Mouse (Mus musculus) neural tube, embryonic 11.5 days (tissue): ENCODE results near the gene Plekhh1. TPM values are rescaled to one million over a fixed set of nuclear protein-coding genes. Genes with fewer than 3 reads are reported as not detected.

Experiments used
- ATAC-seq: fragments of 200-750 bp; cut with Nextera tagmentation; 2 replicates; pipeline ENCODE4 v1.8.0; 2017; ENCODE audit warnings: moderate number of reproducible peaks, mild to moderate bottlenecking, moderate TSS enrichment, moderate library complexity; ENCODE audit not compliant: insufficient read depth, low FRiP score, low TSS enrichment
- DNase-seq: peaks from one replicate; pipeline ENCODE4 v3.0.0-alpha.2; 2015; ENCODE audit warnings: low spot score
- H3K27ac ChIP-seq: fragments of 300-500 bp; sonication (generic); 2 replicates; pipeline ENCODE4 v1.5.1; 2014; ENCODE audit warnings: low read depth, mild to moderate bottlenecking, low read length
- H3K27me3 ChIP-seq: fragments of 300-500 bp; sonication (generic); 2 replicates; pipeline ENCODE4 v1.6.1; 2014; ENCODE audit warnings: mild to moderate bottlenecking, low read length, mixed read lengths; ENCODE audit not compliant: control insufficient read depth, insufficient read depth
- H3K36me3 ChIP-seq: fragments of 300-500 bp; sonication (generic); 2 replicates; pipeline ENCODE4 v1.6.1; 2014; ENCODE audit warnings: mild to moderate bottlenecking, low read length, moderate library complexity, mixed read lengths; ENCODE audit not compliant: control insufficient read depth, insufficient read depth
- H3K4me1 ChIP-seq: fragments of 300-500 bp; sonication (generic); 2 replicates; pipeline ENCODE4 v1.6.1; 2014; ENCODE audit warnings: low read length, mixed read lengths; ENCODE audit not compliant: control insufficient read depth, insufficient read depth
- H3K4me2 ChIP-seq: fragments of 300-500 bp; sonication (generic); 2 replicates; pipeline ENCODE4 v1.6.1; 2014; ENCODE audit warnings: low read depth, mild to moderate bottlenecking, moderate library complexity
- H3K4me3 ChIP-seq: fragments of 300-500 bp; sonication (generic); 2 replicates; pipeline ENCODE4 v1.5.1; 2014; ENCODE audit warnings: low read depth, low read length
- H3K9ac ChIP-seq: fragments of 300-500 bp; sonication (generic); 2 replicates; pipeline ENCODE4 v1.6.1; 2014; ENCODE audit warnings: mild to moderate bottlenecking, low read length
- H3K9me3 ChIP-seq: fragments of 300-500 bp; sonication (generic); 2 replicates; pipeline ENCODE4 v1.6.1; 2016; ENCODE audit warnings: low read length; ENCODE audit not compliant: control insufficient read depth
- WGBS: fragments of 180-500 bp; shearing (Covaris S2); extraction: QIAGEN DNeasy Blood & Tissue Kit; methylation state at CpG from one replicate; pipeline ENCODE4 v1.1.7; 2014; 5-methylcytosine and 5-hydroxymethylcytosine counted together
- polyA plus RNA-seq: library from polyadenylated mRNA; unstranded; fragments of >200 nt; fragmentation: Nextera tagmentation; extraction: Ambion mirVana; gene quantifications from 2 replicates; pipeline ENCODE4 v1.2.1, GENCODE M21; 2014

Plekhh1 gene
- polyA plus RNA-seq, 1 experiment from 2014 or later, result 7.4 TPM

- Histone ChIP-seq H3K9ac (no peak overlapping the region), H3K4me2 (no peak overlapping the region), H3K4me1 (no peaks in the 10 kb centered on the region), H3K9me3 (no peaks in the 10 kb centered on the region), H3K4me3 (no peak overlapping the region), H3K27ac (no peak overlapping the region), H3K36me3 (peaks cover 4% of the 10 kb centered on the region; the same call in 1 of the 2 replicates), H3K27me3 (no peaks in the 10 kb centered on the region)
- DNase-seq (no peak), ATAC-seq (no peak)
Measured at GRCm38 (mm10) chr12:79041436-79041835, 12.5 kb downstream of the Plekhh1 start.

- DNase-seq, result no peak
- H3K4me1 ChIP-seq, result no peaks in the 10 kb centered on the region
Measured at GRCm38 (mm10) chr12:79044668-79045067, 15.7 kb downstream of the Plekhh1 start.

DNA sequence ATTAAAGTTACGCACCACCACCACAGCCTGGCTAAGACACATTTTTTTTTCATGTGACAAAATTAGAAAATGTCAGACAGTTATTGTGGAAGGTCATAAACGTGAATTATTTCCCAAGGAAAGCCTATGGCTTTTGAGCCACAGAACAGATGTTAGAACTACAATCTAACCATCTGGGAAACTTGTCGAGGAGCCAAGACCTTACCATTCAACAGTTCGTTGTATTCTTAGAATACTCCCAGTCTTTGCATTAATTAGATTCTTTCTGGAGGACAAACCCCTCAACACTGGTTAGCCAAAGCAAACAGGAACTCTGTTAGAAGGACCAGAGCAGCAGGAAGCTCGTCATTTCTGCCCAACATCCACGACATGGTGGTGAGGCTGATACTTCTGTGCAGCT is 17.2 kb downstream of the Plekhh1 start:
- ATAC-seq (no peak), DNase-seq (no peak)
- 83% methylated on average over 6 of the region's 6 CpGs for WGBS
- Histone ChIP-seq H3K4me3 (no peak overlapping the region), H3K9me3 (no peaks in the 10 kb centered on the region), H3K4me1 (no peaks in the 10 kb centered on the region), H3K36me3 (peaks cover 4% of the 10 kb centered on the region; the same call in 1 of the 2 replicates), H3K27me3 (no peaks in the 10 kb centered on the region), H3K27ac (no peak overlapping the region), H3K9ac (no peak overlapping the region), H3K4me2 (no peak overlapping the region)

More at GRCm38 (mm10) chr12:79044668-79045067, 15.7 kb downstream of the Plekhh1 start:
- 72% methylated on average over 8 of the region's 8 CpGs for WGBS
- Histone ChIP-seq H3K27me3 (no peaks in the 10 kb centered on the region), H3K9me3 (no peaks in the 10 kb centered on the region), H3K4me2 (no peak overlapping the region), H3K27ac (no peak overlapping the region), H3K9ac (no peak overlapping the region), H3K4me3 (no peak overlapping the region), H3K36me3 (peaks cover 4% of the 10 kb centered on the region; the same call in 1 of the 2 replicates)
- no peak for ATAC-seq

DNA sequence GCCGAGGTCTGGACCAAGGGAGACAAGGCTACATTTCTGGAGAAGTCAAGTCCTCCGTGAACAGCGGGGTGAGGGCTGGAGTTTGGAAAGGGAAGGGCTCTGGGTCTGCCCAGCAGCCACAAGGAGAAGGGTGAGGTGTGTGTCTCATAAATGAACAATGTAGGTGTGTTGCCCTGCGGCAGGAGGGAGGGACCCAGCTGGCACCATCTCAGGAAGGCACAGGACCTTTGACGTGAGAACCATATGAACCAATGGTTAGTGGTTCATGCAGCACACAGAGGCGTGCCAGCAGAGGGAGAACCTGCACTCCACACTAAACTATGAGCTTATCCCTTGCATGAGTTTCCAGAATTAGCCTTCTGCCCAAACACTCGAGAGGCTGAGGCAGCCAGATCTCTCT is 18.2 kb downstream of the Plekhh1 start:
- Histone ChIP-seq H3K27ac (no peak overlapping the region), H3K36me3 (peaks cover 4% of the 10 kb centered on the region; the same call in 1 of the 2 replicates), H3K9ac (no peak overlapping the region), H3K9me3 (no peaks in the 10 kb centered on the region), H3K4me2 (no peak overlapping the region), H3K4me3 (no peak overlapping the region), H3K4me1 (no peaks in the 10 kb centered on the region), H3K27me3 (no peaks in the 10 kb centered on the region)
- ATAC-seq, result no peak
- 88% methylated on average over 7 of the region's 7 CpGs for WGBS
- no peak for DNase-seq

DNA sequence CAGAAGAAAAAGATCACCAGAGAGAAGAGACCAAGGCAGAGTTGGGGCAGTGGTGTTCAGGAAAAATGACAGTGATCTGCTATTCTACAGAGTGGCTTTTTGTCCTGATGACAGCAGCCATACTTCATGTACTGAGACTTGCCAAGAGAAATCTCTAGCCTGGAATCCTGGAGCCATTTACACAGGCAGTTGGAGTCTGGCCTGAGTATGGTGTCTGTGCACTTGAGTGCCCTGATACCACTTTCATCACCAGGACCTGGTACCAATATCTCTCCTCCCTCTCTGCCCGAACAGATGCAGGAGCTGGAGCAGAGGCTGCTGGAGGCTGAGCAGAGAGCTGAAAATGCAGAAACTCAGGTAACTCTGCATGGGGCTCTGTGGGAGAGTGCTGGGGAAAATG is 19.9 kb downstream of the Plekhh1 start:
- Histone ChIP-seq H3K27me3 (no peaks in the 10 kb centered on the region), H3K4me3 (no peak overlapping the region), H3K9ac (no peak overlapping the region), H3K4me2 (no peak overlapping the region), H3K9me3 (no peaks in the 10 kb centered on the region), H3K27ac (no peak overlapping the region), H3K4me1 (no peaks in the 10 kb centered on the region), H3K36me3 (peaks cover 4% of the 10 kb centered on the region; the same call in 1 of the 2 replicates)
- ATAC-seq, result no peak
- 80% methylated on average over 1 of the region's 1 CpGs for WGBS
- DNase-seq, result no peak

GRCm38 (mm10) chr12:79049807-79050206 is 20.8 kb downstream of the Plekhh1 start:
- DNase-seq, result no peak
- no peaks in the 10 kb centered on the region for H3K27me3 ChIP-seq
- H3K9me3 ChIP-seq, result no peaks in the 10 kb centered on the region
- no peak overlapping the region for H3K4me3 ChIP-seq
- 74% methylated on average over 2 of the region's 2 CpGs for WGBS
- no peak overlapping the region for H3K27ac ChIP-seq
- no peak overlapping the region for H3K4me2 ChIP-seq
- no peak for ATAC-seq
- peaks cover 2% of the 10 kb centered on the region; the same call in 1 of the 2 replicates for H3K36me3 ChIP-seq
- H3K4me1 ChIP-seq, result no peaks in the 10 kb centered on the region
- no peak overlapping the region for H3K9ac ChIP-seq

- no peaks in the 10 kb centered on the region; the same call in 1 of the 2 replicates for H3K36me3 ChIP-seq
- no peaks in the 10 kb centered on the region for H3K9me3 ChIP-seq
- H3K27ac ChIP-seq, result no peak overlapping the region
- no peaks in the 10 kb centered on the region for H3K27me3 ChIP-seq
- no peaks in the 10 kb centered on the region for H3K4me1 ChIP-seq
- WGBS, result 94% methylated on average over 3 of the region's 3 CpGs
- no peak overlapping the region for H3K4me3 ChIP-seq
- DNase-seq (no peak), ATAC-seq (no peak)
- no peak overlapping the region for H3K9ac ChIP-seq
- H3K4me2 ChIP-seq, result no peak overlapping the region
Measured at GRCm38 (mm10) chr12:79050545-79051212, 21.7 kb downstream of the Plekhh1 start.

DNA sequence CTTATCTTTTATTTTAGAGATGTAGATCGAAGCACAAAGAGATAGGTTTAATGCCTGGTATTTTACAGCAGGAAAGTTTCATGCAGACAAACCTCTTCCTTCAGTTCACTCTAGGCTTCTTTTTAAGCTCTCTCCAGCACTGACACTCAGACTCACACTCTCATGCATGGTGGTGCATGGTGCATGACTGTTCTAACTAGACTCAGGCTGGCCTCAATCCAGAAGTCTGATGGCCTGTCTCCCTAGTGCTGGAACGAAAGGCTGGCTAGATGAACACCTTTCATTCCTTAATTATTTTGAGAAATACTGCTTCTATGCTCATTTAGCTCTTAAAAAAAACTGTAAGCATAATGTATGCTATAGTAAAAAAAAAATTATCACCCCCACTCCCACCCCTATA is 23.1 kb downstream of the Plekhh1 start:
- H3K27ac ChIP-seq, result no peak overlapping the region
- 97% methylated on average over 2 of the region's 2 CpGs for whole genome bisulfite sequencing
- H3K27me3 ChIP-seq, result no peaks in the 10 kb centered on the region
- H3K9ac ChIP-seq, result no peak overlapping the region
- no peak overlapping the region for H3K4me2 ChIP-seq
- H3K9me3 ChIP-seq, result no peaks in the 10 kb centered on the region
- no peak overlapping the region for H3K4me3 ChIP-seq
- no peaks in the 10 kb centered on the region for H3K4me1 ChIP-seq
- no peaks in the 10 kb centered on the region for H3K36me3 ChIP-seq
- no peak for DNase-seq
- no peak for ATAC-seq

DNA sequence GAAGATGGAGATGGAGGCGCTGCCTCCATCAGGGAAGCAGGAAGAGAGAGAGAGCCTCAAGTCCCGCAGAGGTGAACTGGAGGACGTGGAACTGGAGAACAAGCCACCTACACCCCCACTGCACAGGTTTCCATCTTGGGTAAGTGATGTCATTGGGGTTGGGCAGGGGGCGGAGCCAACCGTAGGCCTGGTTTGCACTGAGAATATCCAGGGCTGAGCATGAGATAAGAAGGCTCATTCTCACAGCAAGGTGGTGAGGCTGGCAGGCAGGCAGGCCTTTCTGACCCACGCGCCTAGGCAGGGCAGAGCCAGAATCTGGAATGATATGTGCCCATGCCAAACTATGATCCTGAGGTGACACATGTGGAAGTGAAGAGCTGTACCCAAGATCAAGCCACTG is 26.3 kb downstream of the Plekhh1 start:
- Histone ChIP-seq H3K27ac (no peak overlapping the region), H3K9me3 (no peaks in the 10 kb centered on the region), H3K4me2 (no peak overlapping the region), H3K9ac (no peak overlapping the region), H3K4me3 (no peak overlapping the region), H3K4me1 (no peaks in the 10 kb centered on the region), H3K27me3 (no peaks in the 10 kb centered on the region), H3K36me3 (no peaks in the 10 kb centered on the region)
- DNase-seq (no peak), ATAC-seq (no peak)
- 90% methylated on average over 7 of the region's 7 CpGs for WGBS
